Mouse (Mus musculus) testis, adult 10 weeks (tissue): ENCODE results near the gene Ubxn4. TPM values are rescaled to one million over a fixed set of nuclear protein-coding genes. Genes with fewer than 3 reads are reported as not detected.

Experiments used
- polyA plus RNA-seq: library from polyadenylated mRNA; stranded (reverse); fragments of 350-450 nt; fragmentation: Illumina TruSeq; extraction: RNeasy Lipid Tissue Mini Kit (QIAGEN cat#74804); gene quantifications from one replicate; pipeline ENCODE4 v1.2.3, GENCODE M21; 2014; ENCODE audit warnings: low read depth, low replicate concordance

Gene Ubxn4
- 164 TPM for polyA plus RNA-seq

GRCm38 (mm10) chr1:128243627-128243995, at the start of gene Ubxn4:
Ubxn4 (plus strand) TSS chr1:128243964.

DNA sequence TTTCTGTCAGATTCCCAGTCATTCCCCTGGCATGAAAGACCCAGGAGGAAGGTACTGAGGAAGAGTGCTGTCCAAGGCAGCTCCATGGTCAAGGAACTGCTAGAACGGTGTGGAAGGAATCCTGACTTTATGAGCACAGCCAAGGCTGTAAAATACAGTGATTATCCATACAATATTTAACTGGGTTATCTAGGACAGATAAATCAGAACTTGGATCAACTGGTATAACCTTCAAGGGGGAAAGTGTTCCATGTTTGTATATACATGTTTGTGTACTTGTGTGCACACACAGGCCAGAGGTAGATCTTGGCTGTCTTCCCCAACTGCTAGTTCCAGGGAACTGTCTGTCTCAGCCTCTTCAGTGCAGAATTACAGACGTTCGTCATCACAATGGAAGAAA, 84.5 kb downstream of the Ubxn4 start, which contains the start of gene Lct:
Gene Lct (minus strand): TSS at position 101 of the 400 bp plus-strand sequence.

Other genes with a start within 250 kb of the Ubxn4 start
- 22.6 TPM for gene Zranb3, start 140.9 kb upstream of the Ubxn4 start, polyA plus RNA-seq
- 559 TPM for gene R3hdm1, start 140.7 kb upstream of the Ubxn4 start, polyA plus RNA-seq
- gene Lct, start 84.4 kb downstream of the Ubxn4 start, polyA plus RNA-seq = 0.18 TPM
- gene Mcm6, start 115.7 kb downstream of the Ubxn4 start, polyA plus RNA-seq = 16.6 TPM
- gene Dars, start 173.4 kb downstream of the Ubxn4 start, polyA plus RNA-seq = 193 TPM